Mouse (Mus musculus) T-helper 2 cell (primary cell): ENCODE measurements around the gene Parp9.
"Not testable (repeated sequence)": the region's sequence is repeated elsewhere in the genome, so short reads cannot be mapped to it uniquely, and the experiment has no call there.

ENCODE experiments used
- in situ Hi-C: fragments of 300-600 bp; cut with MboI, MseI; formaldehyde crosslinking; loops from one replicate; pipeline ENCODE4 v1.15.1; 2025; ENCODE audit warnings: high pct_unique_total_duplicates

Gene Parp9

GRCm38 (mm10) chr16:35924341-35924740 is 13.9 kb upstream of the Parp9 start:
- in situ Hi-C loops, result no loop called here

GRCm38 (mm10) chr16:35932179-35933055 is 5.9 kb upstream of the Parp9 start:
- in situ Hi-C loops, result loop anchor here (10.0 to 25.0 kb wide), 2 partner anchors 58 to 1245 kb away; partner anchors contain the start of genes Ccdc14 and Parp14

- in situ Hi-C loops, result loop anchor here (10.0 to 25.0 kb wide), 2 partner anchors 58 to 1246 kb away; partner anchors contain the start of genes Ccdc14 and Parp14
Observed at GRCm38 (mm10) chr16:35933181-35933580, 5.1 kb upstream of the Parp9 start.

DNA sequence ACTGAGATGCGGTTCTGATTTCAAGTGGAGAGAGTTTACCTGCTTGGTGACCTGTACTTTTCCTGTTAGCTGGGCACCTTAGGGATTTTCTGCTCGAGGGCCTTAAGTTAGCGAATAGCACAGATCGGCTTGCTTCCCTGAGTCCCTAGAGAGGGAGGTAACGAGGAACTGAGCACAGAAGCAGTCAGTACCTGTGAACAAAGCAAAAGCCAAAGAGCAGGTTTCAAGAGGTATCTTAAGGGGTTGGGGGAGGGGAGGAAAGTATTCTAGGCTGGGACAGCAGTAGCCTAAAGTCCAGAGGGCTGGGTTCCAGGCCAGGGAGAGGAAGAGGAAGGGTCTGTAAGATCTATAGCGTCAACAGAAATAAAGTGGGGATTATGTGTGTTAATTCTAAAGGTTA is 991 bp downstream of the Parp9 start:
- in situ Hi-C loops, result loop anchor here (10.0 to 25.0 kb wide), 2 partner anchors 64 to 1252 kb away; partner anchors contain the start of genes Ccdc14 and Parp14

DNA sequence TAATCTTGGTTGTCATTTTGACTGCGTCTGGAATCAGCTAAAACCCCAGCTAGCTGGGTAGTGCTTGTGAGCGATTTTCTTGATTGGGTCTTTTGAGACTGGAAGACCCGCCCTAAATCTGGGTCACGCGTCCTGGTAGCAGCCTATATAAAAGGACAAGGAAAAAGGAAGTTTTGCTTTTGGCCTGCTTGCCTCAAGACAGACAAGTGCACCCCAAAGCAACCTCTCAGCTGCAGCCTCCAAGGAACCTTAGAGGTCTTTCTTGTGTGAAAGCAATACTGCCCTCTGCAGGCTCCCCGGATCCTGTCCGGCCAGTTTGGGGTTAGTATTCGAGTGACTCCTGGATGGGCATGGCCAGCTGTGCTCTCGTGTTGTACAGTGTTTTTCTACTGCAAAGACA is 1.4 kb downstream of the Parp9 start:
- in situ Hi-C loops, result loop anchor here (10.0 to 25.0 kb wide), 2 partner anchors 65 to 1252 kb away; partner anchors contain the start of genes Ccdc14 and Parp14

DNA sequence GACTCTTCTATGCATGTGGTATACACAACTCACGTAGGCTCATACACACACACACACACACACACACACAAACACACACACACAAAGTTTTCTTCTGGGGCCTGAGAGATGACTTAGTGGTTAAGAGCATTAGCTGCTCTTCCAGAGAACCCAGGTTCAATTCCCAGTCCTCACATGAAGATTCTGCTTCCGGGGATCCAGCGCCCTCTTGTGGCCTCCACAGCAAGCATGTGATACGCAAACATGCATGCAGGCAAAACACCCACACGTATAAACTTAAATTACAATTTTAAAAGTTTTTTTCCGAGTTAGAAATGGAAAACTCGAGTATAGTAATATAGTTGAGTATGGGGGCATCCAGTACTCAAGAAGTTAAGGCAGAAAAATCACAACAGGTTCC is 3.1 kb downstream of the Parp9 start:
- in situ Hi-C loops, result loop anchor here (25.0 kb wide), 1 partner anchor 1254 kb away; the partner anchor contains the start of gene Ccdc14

DNA sequence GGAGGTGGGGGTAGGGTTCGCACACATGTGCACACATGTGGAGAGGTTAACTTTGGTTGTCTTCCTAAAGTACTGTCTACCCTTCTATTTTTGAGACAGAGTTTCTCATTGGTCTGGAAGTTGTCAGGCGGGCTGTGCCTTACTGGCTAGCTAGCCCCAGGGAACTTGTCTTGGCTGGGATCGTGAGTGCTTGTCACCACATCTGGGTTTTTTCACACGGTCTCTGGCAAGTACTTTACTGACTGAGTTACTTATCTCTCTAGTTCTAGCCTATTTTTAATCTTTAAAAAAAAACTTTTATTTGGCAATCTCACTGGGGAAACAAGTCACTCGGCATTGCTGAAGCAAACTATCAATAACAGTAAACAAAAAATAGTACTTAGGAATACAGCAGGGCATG is 11.0 kb downstream of the Parp9 start:
- in situ Hi-C loops, result loop anchor here (25.0 kb wide), 1 partner anchor 1262 kb away; the partner anchor contains the start of gene Ccdc14

DNA sequence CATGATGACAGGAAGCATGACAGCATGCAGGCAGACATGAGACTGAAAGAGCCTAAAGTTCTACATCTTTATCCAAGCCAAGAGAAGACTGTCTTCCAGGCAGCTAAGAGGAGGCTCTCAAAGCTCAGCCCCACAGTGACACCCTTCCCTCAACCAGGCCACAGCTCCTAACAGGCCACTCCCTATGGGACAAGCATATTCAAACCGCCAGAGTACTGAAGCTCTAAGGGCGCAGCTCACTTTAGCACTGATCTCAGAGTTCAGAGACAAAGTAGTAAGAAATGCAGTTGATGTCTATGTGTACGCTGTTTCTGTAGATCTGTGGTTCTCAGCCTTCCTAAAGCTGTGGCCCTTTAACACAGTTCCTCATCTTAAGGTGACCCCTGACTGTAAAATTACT is 12.9 kb downstream of the Parp9 start:
- in situ Hi-C loops, result no loop called here

DNA sequence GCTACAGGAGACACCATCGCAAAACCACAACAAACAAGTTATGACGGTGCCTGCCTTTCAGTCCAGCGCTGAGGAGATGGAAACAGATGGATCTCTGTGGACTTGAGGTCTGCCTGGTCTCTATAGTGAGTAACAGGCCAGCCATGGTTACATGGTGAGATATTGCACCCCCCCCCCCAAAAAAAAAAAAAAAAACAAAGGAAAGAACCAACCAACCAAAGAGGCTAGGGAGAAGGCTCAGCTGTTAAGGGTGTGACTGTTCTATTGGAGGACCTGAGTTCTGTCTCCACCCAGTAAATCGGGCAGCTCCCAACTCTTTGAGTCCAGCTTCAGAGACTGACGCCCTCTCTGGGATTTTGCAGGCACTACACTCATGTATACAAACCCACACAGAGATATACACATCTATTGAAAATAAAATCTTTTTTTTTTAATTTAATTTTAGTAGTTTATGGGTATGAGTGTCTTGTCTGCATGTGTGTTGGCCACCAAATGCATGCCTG is 14.4 kb downstream of the Parp9 start:
- in situ Hi-C loops, result no loop called here

DNA sequence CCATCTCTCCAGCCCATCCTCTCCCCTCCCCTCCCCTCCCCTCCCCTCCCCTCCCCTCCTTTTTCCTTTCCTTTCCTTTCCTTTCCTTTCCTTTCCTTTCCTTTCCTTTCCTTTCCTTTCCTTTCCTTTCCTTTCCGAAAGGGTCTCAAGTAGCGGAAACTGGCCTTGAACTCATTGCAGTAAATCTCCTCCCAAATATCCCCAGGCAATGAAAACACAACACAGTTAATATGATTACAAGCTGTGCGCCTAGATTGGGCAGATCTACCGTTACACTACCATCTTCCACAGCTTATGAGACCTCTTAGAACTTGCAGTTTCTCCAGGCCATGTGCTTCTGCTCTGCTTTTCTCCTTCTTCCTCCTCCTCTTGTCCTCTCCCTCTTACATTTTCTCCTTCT is 27.7 kb downstream of the Parp9 start:
- in situ Hi-C loops, result not testable (repeated sequence)

GRCm38 (mm10) chr16:35966411-35967115 is 28.3 kb downstream of the Parp9 start:
- in situ Hi-C loops, result no loop called here

DNA sequence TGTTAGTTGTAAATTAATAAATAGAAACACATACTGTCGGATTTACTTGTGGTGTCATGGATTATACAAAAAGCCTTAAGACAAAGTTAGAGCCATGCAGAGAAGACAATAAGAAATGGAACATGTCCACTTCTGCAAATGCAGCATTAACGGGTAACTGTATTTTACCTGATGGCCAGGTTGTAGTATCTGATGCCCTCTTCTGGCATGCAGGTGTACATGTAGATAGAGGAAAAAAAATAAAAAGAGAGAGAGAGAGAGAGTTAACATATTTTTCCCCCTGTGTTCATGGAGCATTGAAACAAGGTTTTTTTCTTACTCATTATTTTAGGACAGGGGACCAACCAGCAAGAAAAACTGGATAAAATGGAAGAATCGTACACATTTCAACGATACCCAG is 29.0 kb downstream of the Parp9 start:
- in situ Hi-C loops, result no loop called here

- in situ Hi-C loops, result no loop called here
Observed at GRCm38 (mm10) chr16:35968149-35968548, 29.9 kb downstream of the Parp9 start.

DNA sequence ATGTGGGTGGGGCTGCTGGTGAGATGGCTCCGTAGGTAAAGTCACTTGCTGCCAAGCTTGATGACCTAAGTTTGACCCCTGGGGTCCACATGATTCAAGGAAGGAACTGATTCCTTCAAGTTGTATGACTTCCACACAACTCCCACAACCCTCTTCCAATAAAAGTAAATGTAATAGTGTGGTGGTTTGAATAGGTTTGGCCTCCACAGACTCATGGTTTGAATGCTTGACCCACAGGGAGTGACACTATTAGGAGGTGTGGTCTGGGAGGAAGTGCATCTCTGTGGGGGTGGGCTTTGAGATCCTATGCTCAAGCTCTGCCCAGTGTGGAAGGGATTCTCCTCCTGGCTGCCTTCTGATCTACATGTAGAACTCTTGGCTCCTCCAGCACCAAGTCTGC is 35.8 kb downstream of the Parp9 start:
- in situ Hi-C loops, result no loop called here

DNA sequence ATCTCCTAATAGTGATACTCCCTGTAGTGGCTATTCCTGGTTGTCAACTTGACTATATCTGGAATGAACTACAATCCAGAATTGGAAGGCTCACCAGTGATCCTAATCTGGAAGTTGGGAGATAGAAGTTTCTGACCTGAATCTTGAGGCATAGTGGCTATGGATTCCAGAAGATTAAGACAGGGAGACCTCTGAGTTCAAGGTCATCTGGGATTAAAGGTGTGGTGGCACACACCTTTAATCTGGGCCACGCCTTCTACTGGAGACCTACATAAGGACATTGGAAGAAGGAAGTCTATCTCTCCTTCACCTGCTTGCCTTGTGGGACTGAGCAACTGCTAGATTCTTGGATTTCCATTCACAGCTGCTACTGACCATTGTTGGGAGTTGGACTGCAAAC is 40.2 kb downstream of the Parp9 start, which contains the start of gene Kpna1:
Gene Kpna1, plus strand, starts transcription at position 301 of the 400 bp plus-strand sequence.
- in situ Hi-C loops, result loop anchor here (25.0 kb wide), 1 partner anchor 1884 kb away; the partner anchor contains the start of genes Gm36028 and Lrrc58

DNA sequence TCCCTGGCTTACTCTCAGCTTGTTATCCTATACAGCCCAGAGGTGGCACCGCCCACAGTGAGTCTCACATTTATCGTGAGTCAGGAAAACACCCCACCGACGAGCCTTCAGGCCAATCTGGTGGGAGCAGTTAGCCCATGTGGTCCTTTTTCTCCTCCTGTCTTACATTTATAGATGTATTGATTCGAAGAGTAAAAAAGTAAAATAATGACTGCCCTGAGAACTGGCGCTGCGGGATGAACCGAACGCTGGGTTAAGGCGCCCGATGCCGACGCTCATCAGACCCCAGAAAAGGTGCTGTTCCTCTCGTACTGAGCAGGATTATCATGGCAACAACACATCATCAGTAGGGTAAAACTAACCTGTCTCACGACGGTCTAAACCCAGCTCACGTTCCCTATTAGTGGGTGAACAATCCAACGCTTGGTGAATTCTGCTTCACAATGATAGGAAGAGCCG is 43.1 kb downstream of the Parp9 start:
- in situ Hi-C loops, result loop anchor here (25.0 kb wide), 1 partner anchor 1881 kb away; the partner anchor contains the start of genes Gm36028 and Lrrc58

- in situ Hi-C loops, result loop anchor here (25.0 kb wide), 1 partner anchor 1880 kb away; the partner anchor contains the start of genes Gm36028 and Lrrc58
Observed at GRCm38 (mm10) chr16:35982506-35982901, 44.2 kb downstream of the Parp9 start.

DNA sequence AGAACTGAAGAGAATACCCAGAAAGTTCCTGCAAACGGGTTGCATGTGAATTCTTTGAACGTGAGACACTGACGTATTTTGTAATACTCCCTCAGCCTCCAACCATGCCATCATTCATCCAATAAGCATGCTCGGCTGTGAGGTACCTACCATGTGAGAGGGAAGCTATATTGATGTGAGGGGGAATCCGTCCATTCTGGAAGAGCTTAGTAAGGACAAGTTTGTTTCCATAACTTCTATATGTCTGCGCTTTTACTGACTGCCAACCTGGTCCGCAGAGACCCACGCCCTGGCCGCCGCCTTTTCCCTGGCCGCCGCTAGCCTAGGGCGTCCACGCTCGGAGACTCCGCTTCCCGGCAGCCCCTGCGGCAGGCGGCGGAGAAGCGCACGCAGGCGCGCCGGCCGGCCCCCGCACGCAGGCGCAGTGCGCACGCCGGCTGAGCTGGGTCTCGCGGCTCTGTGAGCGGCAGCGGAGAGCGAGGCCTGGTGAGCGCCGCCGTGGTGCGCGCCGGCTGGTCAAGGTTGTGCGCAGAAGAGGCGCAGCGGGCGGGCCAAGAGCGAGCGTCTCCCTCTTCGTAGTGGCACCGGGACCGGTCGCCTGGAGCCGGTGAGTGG is 44.7 kb downstream of the Parp9 start:
- in situ Hi-C loops, result loop anchor here (25.0 kb wide), 1 partner anchor 1879 kb away; the partner anchor contains the start of genes Gm36028 and Lrrc58

- in situ Hi-C loops, result loop anchor here (25.0 kb wide), 1 partner anchor 1879 kb away; the partner anchor contains the start of genes Gm36028 and Lrrc58
Observed at GRCm38 (mm10) chr16:35983517-35984101, 45.3 kb downstream of the Parp9 start.

DNA sequence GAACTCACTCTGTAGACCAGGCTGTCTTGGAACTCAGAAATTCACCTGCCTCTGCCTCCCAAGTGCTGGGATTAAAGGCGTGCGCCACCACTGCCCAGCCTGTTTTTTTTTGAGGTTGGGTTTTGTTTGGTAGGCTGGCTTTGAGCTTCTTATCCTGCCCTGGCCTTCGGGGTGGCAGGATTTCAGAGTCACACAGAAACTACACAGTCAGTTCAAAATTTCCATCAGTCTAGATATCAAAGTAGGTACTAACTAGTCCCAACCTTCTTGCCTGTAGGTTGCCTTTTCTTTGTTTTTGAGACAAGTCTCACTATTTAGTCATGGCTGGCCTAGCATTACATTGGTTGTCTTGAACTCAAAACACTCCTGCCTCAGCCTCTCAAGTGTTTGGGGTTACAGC is 46.2 kb downstream of the Parp9 start:
- in situ Hi-C loops, result loop anchor here (25.0 kb wide), 1 partner anchor 1878 kb away; the partner anchor contains the start of genes Gm36028 and Lrrc58
